Comparison of ENCODE assay signal across 10 mouse cellular contexts in genomic region chr12:4371406-4371805, GRCm38 (mm10).
"Had no signal": no experiment of that assay in that cellular context is flagged by ENCODE, and none has a peak within 500 bp of the region (broad histone marks: within the 10 kb centered on the region; RNA-seq: fewer than 3 reads in every experiment).

No protein-coding gene starts in this region.

- ATAC-seq: liver, embryonic 12.5 days had no signal

- DNase-seq: kidney, postnatal 25 days; lung, embryonic 14.5 days; lung, postnatal 10 days; lung, postnatal 4 days; midbrain, embryonic 14.5 days; right cerebral cortex, postnatal 4 days; spleen, adult 18-20 months; thymus, adult 2 months; thymus, postnatal 25 days had no signal
